Mouse (Mus musculus) embryonic facial prominence, embryonic 12.5 days (tissue): ENCODE measurements around the gene Ddb1. TPM values are rescaled to one million over a fixed set of nuclear protein-coding genes. Genes with fewer than 3 reads are reported as not detected.

Source experiments
- ATAC-seq: fragments of 200-750 bp; cut with Nextera tagmentation; 2 replicates; pipeline ENCODE4 v1.8.0; 2017; ENCODE audit not compliant: insufficient number of reproducible peaks, insufficient read depth, low FRiP score, low TSS enrichment
- H3K27ac ChIP-seq: fragments of 300-500 bp; sonication (generic); 2 replicates; pipeline ENCODE4 v1.5.1; 2016; ENCODE audit warnings: mild to moderate bottlenecking
- H3K27me3 ChIP-seq: fragments of 300-500 bp; sonication (generic); 2 replicates; pipeline ENCODE4 v1.6.1; 2016; ENCODE audit warnings: mild to moderate bottlenecking, moderate library complexity
- H3K36me3 ChIP-seq: fragments of 300-500 bp; sonication (generic); 2 replicates; pipeline ENCODE4 v1.6.1; 2016; ENCODE audit warnings: mild to moderate bottlenecking
- H3K4me1 ChIP-seq: fragments of 300-500 bp; sonication (generic); 2 replicates; pipeline ENCODE4 v1.6.1; 2016
- H3K4me2 ChIP-seq: fragments of 300-500 bp; sonication (generic); replicated peaks from 2 replicates; pipeline ENCODE4 v1.6.1; 2016; ENCODE audit warnings: mild to moderate bottlenecking, moderate library complexity
- H3K4me3 ChIP-seq: fragments of 300-500 bp; sonication (generic); 2 replicates; pipeline ENCODE4 v1.5.1; 2016; ENCODE audit warnings: mild to moderate bottlenecking
- H3K9ac ChIP-seq: fragments of 300-500 bp; sonication (generic); 2 replicates; pipeline ENCODE4 v1.6.1; 2016; ENCODE audit warnings: mild to moderate bottlenecking, moderate library complexity
- H3K9me3 ChIP-seq: fragments of 300-500 bp; sonication (generic); 2 replicates; pipeline ENCODE4 v1.6.1; 2016; ENCODE audit warnings: mild to moderate bottlenecking, moderate library complexity
- WGBS: fragments of 180-500 bp; shearing (Covaris S2); methylation state at CpG from one replicate; pipeline ENCODE4 v1.1.7; 2016; 5-methylcytosine and 5-hydroxymethylcytosine counted together
- polyA plus RNA-seq: library from polyadenylated mRNA; unstranded; fragments of >200 nt; fragmentation: Nextera tagmentation; extraction: Ambion mirVana; gene quantifications from 2 replicates; pipeline ENCODE4 v1.2.1, GENCODE M21; 2016

Gene Ddb1
- polyA plus RNA-seq, 1 experiment from 2014 or later: 434 TPM

DNA sequence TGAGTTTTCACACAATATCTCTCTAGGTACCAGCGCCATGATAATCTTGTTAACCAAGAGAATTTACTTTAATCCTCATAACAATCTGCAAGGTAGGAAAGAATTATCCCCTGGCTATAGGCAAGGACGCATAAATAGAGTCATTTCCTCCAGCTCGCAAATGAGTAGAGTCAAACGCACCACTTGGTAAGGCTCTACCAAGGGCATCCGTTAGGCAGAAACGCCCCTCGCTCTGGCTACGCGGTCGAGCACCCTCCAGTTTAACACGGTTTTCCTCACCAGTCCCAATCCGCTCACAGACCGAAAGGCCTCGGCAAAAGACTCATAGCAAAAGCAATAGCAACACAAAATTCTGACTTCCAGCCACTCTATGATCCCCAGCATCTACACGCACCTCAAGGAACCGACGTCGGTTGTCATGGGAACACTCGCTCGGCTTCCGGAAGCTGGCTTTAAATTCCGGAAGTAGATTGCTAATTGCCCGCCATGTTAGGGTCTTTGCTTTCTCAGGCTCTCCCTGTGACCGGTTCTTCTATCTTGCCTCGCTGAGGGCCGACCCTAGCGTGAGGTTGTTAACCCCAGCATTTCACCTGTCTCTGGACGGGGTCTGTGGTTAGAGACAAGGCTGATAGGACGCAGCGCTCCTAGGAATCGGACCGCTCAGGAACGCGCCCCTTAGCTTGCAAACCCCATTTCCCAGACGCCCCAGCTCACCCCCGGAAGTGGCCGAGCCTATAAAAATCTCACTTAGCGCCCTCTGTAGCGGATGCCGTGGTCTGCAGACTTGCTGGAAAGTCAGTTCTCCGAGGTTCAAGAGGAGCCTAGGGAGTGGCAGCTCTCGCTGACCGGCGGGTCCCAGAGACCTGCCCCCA, 28.2 kb upstream of the Ddb1 start, which contains the start of the genes Cyb561a3 and Tmem138:
Gene Cyb561a3, plus strand, starts transcription at position 483 of the 872 bp plus-strand sequence.
Gene Tmem138, minus strand, starts transcription at position 673 of the 872 bp plus-strand sequence.
- Histone ChIP-seq H3K27me3 (no peaks in the 10 kb centered on the region), H3K36me3 (peaks cover 28% of the 10 kb centered on the region), H3K27ac (peak within 1 kb of the TSS; percentile 80), H3K9me3 (no peaks in the 10 kb centered on the region), H3K9ac (peak within 1 kb of the TSS; percentile 51), H3K4me3 (peak within 1 kb of the TSS; percentile 50), H3K4me2 (peak within 1 kb of the TSS; percentile 55), H3K4me1 (peaks cover 14% of the 10 kb centered on the region)
- ATAC-seq: peak; percentile 92
- under 1% methylated on average over 44 of the region's 44 CpGs for WGBS

DNA sequence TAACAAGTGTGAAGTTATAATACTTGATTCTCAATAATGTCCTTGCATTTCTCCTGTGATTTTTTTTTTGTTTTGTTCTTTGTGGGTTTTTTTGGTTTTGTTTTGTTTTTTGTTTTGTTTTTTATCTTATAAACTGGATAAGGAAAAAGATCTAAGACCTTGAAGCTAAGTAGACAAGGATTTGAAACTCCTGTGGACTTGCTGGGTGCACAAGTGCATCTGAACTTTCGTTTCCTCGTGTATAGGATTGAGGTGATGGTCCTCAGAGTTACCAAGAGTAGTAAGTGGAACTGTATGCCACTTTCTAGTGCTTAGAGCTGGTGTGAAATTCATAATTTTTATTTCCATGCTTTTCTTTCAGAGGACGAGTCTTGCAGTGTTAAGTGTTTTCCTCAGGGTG, 25.0 kb upstream of the Ddb1 start:
- WGBS: 78% methylated on average over 3 of the region's 3 CpGs
- Histone ChIP-seq H3K4me1 (peaks cover 14% of the 10 kb centered on the region), H3K27me3 (no peaks in the 10 kb centered on the region), H3K9me3 (no peaks in the 10 kb centered on the region), H3K27ac (no peak overlapping the region), H3K9ac (no peak overlapping the region), H3K4me3 (no peak overlapping the region), H3K36me3 (0 out of 2 replicates have a peak, but pooled peaks cover 2% of the 10 kb centered on the region), H3K4me2 (no peak overlapping the region)
- no peak for ATAC-seq

DNA sequence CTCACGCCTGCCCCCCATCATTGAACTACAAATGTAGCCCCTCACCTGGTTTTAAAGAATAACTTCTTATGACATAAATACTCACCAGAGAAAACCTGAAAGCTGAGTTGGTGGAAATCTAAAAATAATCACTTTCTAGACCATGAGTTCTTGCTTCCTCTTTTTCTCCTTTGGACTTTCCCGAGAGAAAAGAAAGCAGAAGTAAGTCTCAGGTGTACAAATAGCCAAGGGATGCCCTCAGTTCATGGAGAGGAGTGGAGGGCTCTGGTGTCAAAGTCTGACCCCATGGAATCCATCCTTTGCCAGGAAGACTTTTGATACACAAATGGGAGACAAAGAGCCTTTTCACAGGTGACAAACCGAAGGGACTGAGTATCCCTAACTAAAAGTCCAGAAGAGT, 24.4 kb upstream of the Ddb1 start:
- Histone ChIP-seq H3K27ac (no peak overlapping the region), H3K4me3 (no peak overlapping the region), H3K9ac (no peak overlapping the region), H3K9me3 (no peaks in the 10 kb centered on the region), H3K4me2 (no peak overlapping the region), H3K27me3 (no peaks in the 10 kb centered on the region), H3K36me3 (0 out of 2 replicates have a peak, but pooled peaks cover 3% of the 10 kb centered on the region), H3K4me1 (peaks cover 14% of the 10 kb centered on the region)
- ATAC-seq: no peak
- 74% methylated on average over 3 of the region's 3 CpGs for WGBS

DNA sequence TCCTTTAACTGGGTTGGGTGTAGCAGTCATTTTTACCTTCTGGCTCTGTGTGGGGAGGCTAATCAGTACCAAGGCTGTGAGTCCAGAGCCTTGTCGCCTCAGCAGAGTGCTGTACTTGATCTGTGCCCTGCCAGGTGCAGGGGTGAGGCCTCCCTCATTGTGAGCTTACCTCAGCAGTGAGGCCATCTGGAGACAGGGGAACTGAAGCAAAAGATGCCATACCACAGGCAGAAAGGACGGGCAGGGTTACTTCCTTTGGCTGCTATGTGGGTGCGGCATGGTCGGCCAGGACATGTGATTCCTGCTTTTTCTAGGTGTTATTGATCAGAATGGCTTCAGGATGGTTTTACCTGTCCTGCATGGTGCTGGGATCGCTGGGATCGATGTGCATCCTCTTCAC, 23.1 kb upstream of the Ddb1 start:
- ATAC-seq: no peak
- WGBS: 79% methylated on average over 6 of the region's 6 CpGs
- Histone ChIP-seq H3K4me3 (no peak overlapping the region), H3K27ac (no peak overlapping the region), H3K4me2 (no peak overlapping the region), H3K9me3 (no peaks in the 10 kb centered on the region), H3K4me1 (peaks cover 10% of the 10 kb centered on the region; the same call in 1 of the 2 replicates), H3K36me3 (0 out of 2 replicates have a peak, but pooled peaks cover 3% of the 10 kb centered on the region), H3K27me3 (no peaks in the 10 kb centered on the region), H3K9ac (no peak overlapping the region)

DNA sequence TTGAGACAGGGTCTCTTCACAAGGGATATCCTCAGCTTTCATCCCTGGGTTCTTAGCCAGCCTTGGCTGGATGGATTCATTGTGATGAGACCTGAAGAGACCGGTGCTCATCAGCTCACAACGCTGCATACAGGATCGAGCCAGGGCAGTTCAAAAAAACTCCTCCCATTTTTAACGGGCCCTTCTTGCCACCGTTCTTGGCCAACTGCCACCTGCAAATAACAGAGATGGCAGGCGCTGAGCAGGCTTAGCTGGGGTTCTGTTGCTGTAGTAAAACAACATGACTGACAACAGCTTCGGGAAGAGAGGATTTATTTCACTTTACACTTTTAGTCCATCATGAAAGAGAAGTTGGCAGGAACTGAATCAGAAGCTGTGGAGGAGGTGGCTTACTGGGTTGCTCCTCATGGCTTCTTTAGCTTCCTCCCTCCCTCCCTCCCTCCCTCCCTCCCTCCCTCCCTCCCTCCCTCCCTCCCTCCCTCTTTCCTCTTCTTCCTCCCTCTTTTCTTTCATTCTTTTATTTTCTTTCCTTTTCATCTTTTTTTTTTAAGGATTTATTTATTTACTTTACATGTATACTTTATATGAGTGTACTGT, 21.5 kb upstream of the Ddb1 start:
- H3K9ac ChIP-seq: no peak overlapping the region
- H3K4me2 ChIP-seq: no peak overlapping the region
- H3K27me3 ChIP-seq: no peaks in the 10 kb centered on the region
- 0 out of 2 replicates have a peak, but pooled peaks cover 8% of the 10 kb centered on the region for H3K36me3 ChIP-seq
- WGBS: 83% methylated on average over 7 of the region's 7 CpGs
- no peak overlapping the region for H3K27ac ChIP-seq
- ATAC-seq: no peak
- H3K4me1 ChIP-seq: peaks cover 2% of the 10 kb centered on the region
- no peak overlapping the region for H3K4me3 ChIP-seq
- H3K9me3 ChIP-seq: no peaks in the 10 kb centered on the region

DNA sequence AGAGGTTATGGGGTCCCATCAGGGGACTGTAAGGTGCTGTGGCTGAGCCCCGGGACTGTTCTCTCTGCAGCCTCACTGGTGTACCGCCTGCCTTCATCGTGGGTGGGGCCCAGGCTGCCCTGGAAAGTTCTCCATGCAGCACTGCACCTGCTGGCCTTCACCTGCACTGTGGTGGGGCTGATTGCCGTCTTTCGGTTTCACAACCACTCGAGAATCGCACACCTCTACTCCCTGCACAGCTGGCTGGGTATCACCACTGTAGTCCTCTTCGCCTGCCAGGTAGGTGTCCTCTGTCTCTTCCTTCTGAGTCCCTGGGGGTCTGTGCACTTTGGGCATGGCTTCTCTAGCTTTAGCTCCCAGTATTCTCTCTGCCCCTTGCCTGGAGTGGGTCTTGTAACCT, 20.0 kb upstream of the Ddb1 start:
- peaks cover 10% of the 10 kb centered on the region for H3K4me1 ChIP-seq
- no peak overlapping the region for H3K27ac ChIP-seq
- WGBS: 89% methylated on average over 8 of the region's 8 CpGs
- no peaks in the 10 kb centered on the region for H3K9me3 ChIP-seq
- no peak overlapping the region for H3K4me3 ChIP-seq
- H3K9ac ChIP-seq: no peak overlapping the region
- no peak for ATAC-seq
- H3K4me2 ChIP-seq: no peak overlapping the region
- no peaks in the 10 kb centered on the region for H3K27me3 ChIP-seq
- H3K36me3 ChIP-seq: 0 out of 2 replicates have a peak, but pooled peaks cover 8% of the 10 kb centered on the region

DNA sequence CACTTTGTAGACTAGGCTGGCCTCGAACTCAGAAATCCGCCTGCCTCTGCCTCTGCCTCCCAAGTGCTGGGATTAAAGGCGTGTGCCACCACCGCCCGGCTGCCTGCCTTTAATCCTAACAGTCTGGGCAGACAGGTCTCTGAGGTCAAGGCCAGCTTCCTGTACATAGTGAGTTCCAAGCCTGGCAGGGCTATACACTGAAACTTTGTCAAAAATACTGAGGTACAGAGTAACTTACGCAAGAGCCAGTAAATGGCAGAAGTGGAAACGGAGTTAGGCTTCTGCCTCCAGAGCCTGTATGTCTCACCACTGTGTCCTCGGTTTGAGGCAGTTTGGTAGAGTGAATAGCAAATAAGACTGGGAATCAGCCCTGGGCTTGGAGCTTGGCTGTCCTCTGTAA, 17.9 kb upstream of the Ddb1 start:
- H3K4me2 ChIP-seq: no peak overlapping the region
- no peak overlapping the region for H3K27ac ChIP-seq
- H3K4me3 ChIP-seq: no peak overlapping the region
- no peak overlapping the region for H3K9ac ChIP-seq
- H3K4me1 ChIP-seq: peaks cover 10% of the 10 kb centered on the region
- no peak for ATAC-seq
- peaks cover 15% of the 10 kb centered on the region for H3K36me3 ChIP-seq
- no peaks in the 10 kb centered on the region for H3K9me3 ChIP-seq
- H3K27me3 ChIP-seq: no peaks in the 10 kb centered on the region
- WGBS: 77% methylated on average over 8 of the region's 8 CpGs

DNA sequence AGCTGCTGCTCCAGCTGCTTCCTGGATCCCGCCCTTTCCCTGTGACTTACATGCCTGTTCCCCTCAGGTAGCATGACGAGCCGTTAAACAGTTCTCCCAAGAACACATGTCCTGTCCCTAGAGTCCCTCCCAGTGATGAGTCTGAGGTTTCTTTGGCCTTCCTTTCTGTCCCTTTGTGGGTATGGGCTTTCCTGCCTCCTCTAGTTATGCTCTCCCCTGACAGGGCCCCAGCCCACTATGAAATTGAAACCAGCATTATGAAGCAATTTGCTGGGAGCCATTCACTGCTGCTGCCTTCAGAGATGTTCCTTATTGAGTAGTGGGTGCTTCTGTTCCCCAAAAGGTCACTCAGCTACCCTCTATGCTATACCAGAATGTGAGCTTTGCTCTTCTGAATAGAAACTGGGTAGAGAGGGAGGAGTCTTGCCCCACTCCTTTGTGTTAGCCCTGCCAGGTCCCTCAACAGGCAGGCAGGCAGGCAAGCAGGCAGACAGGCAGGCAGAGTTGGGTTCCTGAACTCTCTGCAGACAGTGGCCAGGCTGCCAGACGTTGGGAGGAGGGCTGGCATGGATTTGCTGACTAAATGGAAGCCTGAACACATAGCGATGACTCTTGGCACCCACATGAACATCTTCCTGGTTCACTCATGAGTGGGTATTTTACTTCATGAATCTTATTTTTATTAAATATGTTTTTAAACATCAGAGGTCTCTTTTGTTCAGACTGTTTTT, 15.8 kb upstream of the Ddb1 start:
- H3K9ac ChIP-seq: no peak overlapping the region; the same call in 1 of the 2 replicates
- H3K4me1 ChIP-seq: peaks cover 10% of the 10 kb centered on the region
- no peaks in the 10 kb centered on the region for H3K27me3 ChIP-seq
- H3K9me3 ChIP-seq: no peaks in the 10 kb centered on the region
- no peak overlapping the region for H3K4me3 ChIP-seq
- WGBS: 42% methylated on average over 5 of the region's 5 CpGs
- ATAC-seq: peak; percentile 48; the same call in 1 of the 2 replicates
- no peak overlapping the region for H3K4me2 ChIP-seq
- peaks cover 21% of the 10 kb centered on the region for H3K36me3 ChIP-seq
- H3K27ac ChIP-seq: peak overlapping the region; percentile 75

DNA sequence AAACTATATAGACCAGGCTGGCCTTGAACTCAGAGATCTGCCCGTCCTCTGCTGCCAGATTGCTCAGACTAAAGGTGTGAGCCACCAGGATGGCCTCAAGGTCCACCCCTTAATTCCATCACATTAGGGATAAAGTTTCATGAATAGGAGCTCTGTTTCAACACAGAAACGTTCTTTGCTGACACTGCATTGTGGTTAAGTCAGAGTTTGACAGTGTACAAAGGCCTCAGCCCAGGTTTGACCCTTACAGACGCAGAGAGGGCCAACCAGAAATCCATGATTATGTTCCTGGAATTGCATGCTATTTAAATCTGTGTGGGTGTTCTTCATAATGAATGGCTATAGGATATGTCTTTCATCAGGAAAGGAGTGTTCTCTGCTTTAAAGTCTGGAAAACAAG, 14.8 kb upstream of the Ddb1 start:
- no peak for ATAC-seq
- WGBS: 53% methylated on average over 3 of the region's 3 CpGs

DNA sequence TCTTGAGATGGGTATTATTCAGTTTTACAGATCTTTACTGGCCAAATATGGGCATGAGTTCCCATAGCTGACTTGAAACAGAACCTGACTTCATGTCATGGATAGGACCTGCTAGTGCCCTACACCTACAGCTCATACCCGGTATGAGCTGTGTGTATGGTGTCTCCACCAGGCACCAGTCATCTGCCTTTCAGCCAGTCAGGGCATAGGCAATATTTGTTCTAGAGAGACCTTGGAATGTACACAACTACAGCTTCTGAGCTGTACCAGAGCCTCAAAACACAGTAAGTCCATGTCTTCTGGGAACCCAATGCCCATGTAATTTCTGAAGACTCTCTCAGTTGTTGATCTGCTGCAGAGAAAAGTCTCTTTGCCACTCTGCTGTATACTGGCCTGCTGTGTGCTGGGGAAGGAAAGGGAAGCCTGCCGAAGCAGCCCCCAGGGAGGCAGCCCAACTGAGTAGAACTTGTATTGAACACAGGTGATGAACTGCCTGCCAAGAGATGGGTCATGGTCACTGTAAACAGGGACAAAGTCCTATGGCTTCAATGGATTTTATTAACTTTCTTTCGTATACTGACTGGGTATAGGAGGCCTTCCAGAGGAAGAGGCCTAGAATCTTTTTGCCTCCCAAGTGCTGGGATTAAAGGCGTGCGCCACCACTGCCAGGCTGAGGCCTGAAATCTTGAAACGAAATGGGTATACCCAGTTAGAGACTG, 13.3 kb upstream of the Ddb1 start:
- WGBS: 94% methylated on average over 6 of the region's 6 CpGs
- H3K27me3 ChIP-seq: no peaks in the 10 kb centered on the region
- H3K9me3 ChIP-seq: no peaks in the 10 kb centered on the region
- H3K27ac ChIP-seq: no peak overlapping the region
- ATAC-seq: no peak
- peaks cover 10% of the 10 kb centered on the region for H3K4me1 ChIP-seq
- no peak overlapping the region for H3K4me2 ChIP-seq
- no peak overlapping the region for H3K9ac ChIP-seq
- peaks cover 28% of the 10 kb centered on the region for H3K36me3 ChIP-seq
- no peak overlapping the region for H3K4me3 ChIP-seq

More for the DNA sequence above, 14.8 kb upstream of the Ddb1 start:
- Histone ChIP-seq H3K9me3 (no peaks in the 10 kb centered on the region), H3K4me1 (peaks cover 10% of the 10 kb centered on the region), H3K27me3 (no peaks in the 10 kb centered on the region), H3K4me3 (no peak overlapping the region), H3K9ac (no peak overlapping the region), H3K27ac (no peak overlapping the region), H3K36me3 (peaks cover 25% of the 10 kb centered on the region), H3K4me2 (no peak overlapping the region)

DNA sequence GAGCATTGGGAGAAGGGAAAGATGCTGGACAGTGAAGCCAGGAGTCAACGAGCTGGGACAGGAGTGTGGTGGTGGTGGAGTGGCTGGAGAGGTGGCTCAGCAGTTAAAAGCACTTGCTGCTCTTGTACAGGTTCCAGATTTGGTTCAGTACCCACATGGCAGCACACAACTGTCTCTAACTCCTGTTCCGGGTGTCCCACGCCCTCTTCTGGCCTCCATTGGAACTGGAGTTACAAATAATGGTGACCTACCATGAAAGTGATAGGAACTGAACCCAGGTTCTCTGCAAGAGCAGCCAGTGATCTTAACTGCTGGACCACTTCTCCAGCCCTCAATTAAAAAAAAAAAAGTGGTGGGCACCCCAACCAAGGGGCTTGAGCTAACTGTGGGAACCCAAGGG, 6.9 kb upstream of the Ddb1 start:
- Histone ChIP-seq H3K4me2 (no peak overlapping the region), H3K4me1 (peaks cover 5% of the 10 kb centered on the region; the same call in 1 of the 2 replicates), H3K4me3 (no peak overlapping the region), H3K27ac (no peak overlapping the region), H3K9me3 (no peaks in the 10 kb centered on the region), H3K27me3 (no peaks in the 10 kb centered on the region), H3K9ac (no peak overlapping the region), H3K36me3 (peaks cover 30% of the 10 kb centered on the region)
- ATAC-seq: no peak
- WGBS: 40% methylated on average over 3 of the region's 3 CpGs
